Comparison of ENCODE assay signal across 11 mouse cellular contexts in genomic region chr8:71497077-71497645, GRCm38 (mm10). TPM values are rescaled to one million over a fixed set of nuclear protein-coding genes. Genes with fewer than 3 reads are reported as not detected.
DNase-seq lines count a peak whose midpoint lies in the region; ATAC-seq lines count a peak whose summit lies in the region.
"Had no signal": no experiment of that assay in that cellular context is flagged by ENCODE, and none has a peak within 500 bp of the region (broad histone marks: within the 10 kb centered on the region; RNA-seq: fewer than 3 reads in every experiment).

No protein-coding gene starts in this region.

- H3K36me3 ChIP-seq in heart, embryonic 10.5 days: peaks cover 22% of the 10 kb centered on the region
- peaks cover 23% of the 10 kb centered on the region for H3K36me3 ChIP-seq in kidney, embryonic 15.5 days
- H3K36me3 ChIP-seq in intestine, embryonic 15.5 days: peaks cover 12% of the 10 kb centered on the region

- no peaks in the 10 kb centered on the region for H3K27me3 ChIP-seq in heart, embryonic 10.5 days (ENCODE audit: insufficient read depth, poor library complexity, severe bottlenecking)
- H3K27me3 ChIP-seq in kidney, embryonic 15.5 days: no peaks in the 10 kb centered on the region
- H3K27me3 ChIP-seq in intestine, embryonic 15.5 days (replicated peaks): no peaks in the 10 kb centered on the region
- H3K27me3 ChIP-seq: CH12.LX; liver, embryonic 15.5 days had no signal

- ATAC-seq in kidney, embryonic 15.5 days (replicated peaks; ENCODE audit: low FRiP score): no peak
- no peak for ATAC-seq in intestine, embryonic 15.5 days

- H3K27ac ChIP-seq in heart, embryonic 10.5 days: peak overlapping the region; percentile 79; the same call in 1 of the 2 replicates
- peak overlapping the region; percentile 90 for H3K27ac ChIP-seq in kidney, embryonic 15.5 days
- H3K27ac ChIP-seq in intestine, embryonic 15.5 days: peak overlapping the region; percentile 49; the same call in 1 of the 2 replicates
- H3K27ac ChIP-seq: liver, embryonic 15.5 days had no signal

- WGBS in heart, embryonic 10.5 days: 93% methylated on average over 1 of the region's 1 CpGs
- WGBS in kidney, embryonic 15.5 days: 78% methylated on average over 1 of the region's 1 CpGs
- WGBS in intestine, embryonic 15.5 days: 89% methylated on average over 1 of the region's 1 CpGs

- DNase-seq in heart, embryonic 10.5 days (ENCODE audit: low spot score): no peak
- DNase-seq in heart, adult 11 months: no peak
- DNase-seq in kidney, postnatal 25 days: no peak
- DNase-seq in brain, adult 2 months (ENCODE audit: low read depth, low spot score): peak; percentile 74
- no peak for DNase-seq in thymus, postnatal 36 days
- DNase-seq in frontal cortex, adult 2 months (ENCODE audit: extremely low spot score in 1 of 2, low spot score in 1 of 2): no peak

- H3K9ac ChIP-seq in kidney, embryonic 15.5 days: no peak overlapping the region
- no peak overlapping the region for H3K9ac ChIP-seq in intestine, embryonic 15.5 days
- H3K9ac ChIP-seq: liver, embryonic 15.5 days had no signal

- peaks cover 54% of the 10 kb centered on the region for H3K4me1 ChIP-seq in heart, embryonic 10.5 days
- H3K4me1 ChIP-seq in kidney, embryonic 15.5 days: peaks cover 59% of the 10 kb centered on the region
- peaks cover 33% of the 10 kb centered on the region for H3K4me1 ChIP-seq in intestine, embryonic 15.5 days (replicated peaks)

- no peak overlapping the region for H3K4me2 ChIP-seq in kidney, embryonic 15.5 days
- no peak overlapping the region for H3K4me2 ChIP-seq in intestine, embryonic 15.5 days (replicated peaks)
- H3K4me2 ChIP-seq: liver, embryonic 15.5 days; midbrain, embryonic 11.5 days had no signal

- no peaks in the 10 kb centered on the region for H3K9me3 ChIP-seq in heart, embryonic 10.5 days
- H3K9me3 ChIP-seq in kidney, embryonic 15.5 days (replicated peaks): no peaks in the 10 kb centered on the region
- no peaks in the 10 kb centered on the region for H3K9me3 ChIP-seq in intestine, embryonic 15.5 days
- H3K9me3 ChIP-seq: liver, embryonic 15.5 days had no signal

- no peak overlapping the region for H3K4me3 ChIP-seq in heart, embryonic 10.5 days
- H3K4me3 ChIP-seq in kidney, embryonic 15.5 days (replicated peaks): no peak overlapping the region
- no peak overlapping the region for H3K4me3 ChIP-seq in intestine, embryonic 15.5 days (replicated peaks)
- H3K4me3 ChIP-seq: liver, embryonic 15.5 days had no signal

RNA-seq across cellular contexts. Expression of gene Gtpbp3, which starts 9.3 kb away (rescaled TPM):
- 13.2 and 14.7 TPM in 2 replicates for polyA plus RNA-seq in heart, embryonic 10.5 days (2016; fragmentation: Nextera tagmentation; extraction: Ambion mirVana)
- 21.3 and 22.9 TPM in 2 replicates for polyA plus RNA-seq in kidney, embryonic 15.5 days (2015; fragmentation: Nextera tagmentation; extraction: Ambion mirVana)
- polyA plus RNA-seq in intestine, embryonic 15.5 days (2015; fragmentation: Nextera tagmentation; extraction: Ambion mirVana): 13.6 and 16.3 TPM in 2 replicates
- 32.4 and 34.4 TPM in 2 replicates for polyA plus RNA-seq in frontal cortex, adult 2 months (2012; rRNA removed)

RNA-seq across cellular contexts. Expression of gene Ano8, which starts 11.4 kb away (rescaled TPM):
- 0.73 and 2.7 TPM in 2 replicates for polyA plus RNA-seq in heart, embryonic 10.5 days (2016; fragmentation: Nextera tagmentation; extraction: Ambion mirVana)
- polyA plus RNA-seq in kidney, embryonic 15.5 days (2015; fragmentation: Nextera tagmentation; extraction: Ambion mirVana): 1.4 and 2.0 TPM in 2 replicates
- polyA plus RNA-seq in intestine, embryonic 15.5 days (2015; fragmentation: Nextera tagmentation; extraction: Ambion mirVana): 1.4 TPM in 2 replicates
- 74.5 and 77.0 TPM in 2 replicates for polyA plus RNA-seq in frontal cortex, adult 2 months (2012; rRNA removed)

RNA-seq across cellular contexts. Expression of gene Plvap, which starts 14.4 kb away (rescaled TPM):
- polyA plus RNA-seq in heart, embryonic 10.5 days (2016; fragmentation: Nextera tagmentation; extraction: Ambion mirVana): 174 and 198 TPM in 2 replicates
- polyA plus RNA-seq in kidney, embryonic 15.5 days (2015; fragmentation: Nextera tagmentation; extraction: Ambion mirVana): 136 and 143 TPM in 2 replicates
- 76.8 and 79.2 TPM in 2 replicates for polyA plus RNA-seq in intestine, embryonic 15.5 days (2015; fragmentation: Nextera tagmentation; extraction: Ambion mirVana)
- 9.7 and 13.6 TPM in 2 replicates for polyA plus RNA-seq in frontal cortex, adult 2 months (2012; rRNA removed)

RNA-seq across cellular contexts. Expression of gene Dda1, which starts 28.2 kb away (rescaled TPM):
- polyA plus RNA-seq in heart, embryonic 10.5 days (2016; fragmentation: Nextera tagmentation; extraction: Ambion mirVana): 107 and 128 TPM in 2 replicates
- 98.1 and 106 TPM in 2 replicates for polyA plus RNA-seq in kidney, embryonic 15.5 days (2015; fragmentation: Nextera tagmentation; extraction: Ambion mirVana)
- polyA plus RNA-seq in intestine, embryonic 15.5 days (2015; fragmentation: Nextera tagmentation; extraction: Ambion mirVana): 90.2 and 91.3 TPM in 2 replicates
- polyA plus RNA-seq in frontal cortex, adult 2 months (2012; rRNA removed): 123 and 146 TPM in 2 replicates

RNA-seq across cellular contexts. Expression of gene Ccdc194, which starts 28.4 kb away (rescaled TPM):
- 0.99 and 1.3 TPM in 2 replicates for polyA plus RNA-seq in heart, embryonic 10.5 days (2016; fragmentation: Nextera tagmentation; extraction: Ambion mirVana)
- 0.52 and 1.2 TPM in 2 replicates for polyA plus RNA-seq in kidney, embryonic 15.5 days (2015; fragmentation: Nextera tagmentation; extraction: Ambion mirVana)
- polyA plus RNA-seq in intestine, embryonic 15.5 days (2015; fragmentation: Nextera tagmentation; extraction: Ambion mirVana): 0.32 and 0.43 TPM in 2 replicates
- polyA plus RNA-seq in frontal cortex, adult 2 months (2012; rRNA removed): not detected in 2 replicates

Comparison
In these comparisons a context has a peak if more than half of its experiments do, and no peak if none do; other contexts are left out.
1. RNA of gene Ano8, which starts 11.4 kb away (polyA plus RNA-seq): 74.5 to 77.0 TPM in frontal cortex, adult 2 months; 0.73 to 2.7 TPM in heart, embryonic 10.5 days, 1.4 to 2.0 TPM in kidney, embryonic 15.5 days and 1.4 TPM in intestine, embryonic 15.5 days; every median in the first group is over 10 times any median in the second.
2. Peak in every context shown above with its lines, with median percentiles within 50 percentile points of each other: H3K27ac ChIP-seq.